Mouse (Mus musculus): ENCODE measurements around the gene Trmt10c. TPM values are rescaled to one million over a fixed set of nuclear protein-coding genes. Genes with fewer than 3 reads are reported as not detected.
"Not testable (repeated sequence)": the region's sequence is repeated elsewhere in the genome, so short reads cannot be mapped to it uniquely, and the experiment has no call there.

Trmt10c gene
- total RNA-seq (2021), result 10 to 100 TPM; 18.2 to 21.5 TPM
- long read RNA-seq, experiment 1, transcript Trmt10c-201 (2 exons, 3,002 nt), result major isoform, 57 of 59 reads
- long read RNA-seq, experiment 1, partial matches to known transcripts, result 0 of 59 reads
- long read RNA-seq, experiment 1, other reads (novel, unspliced or antisense), result 2 of 59 reads
- long read RNA-seq, experiment 2, transcript Trmt10c-201 (2 exons, 3,002 nt), result major isoform, 24 of 24 reads
- long read RNA-seq, experiment 2, partial matches to known transcripts, result 0 of 24 reads
- long read RNA-seq, experiment 2, other reads (novel, unspliced or antisense), result 0 of 24 reads

DNA sequence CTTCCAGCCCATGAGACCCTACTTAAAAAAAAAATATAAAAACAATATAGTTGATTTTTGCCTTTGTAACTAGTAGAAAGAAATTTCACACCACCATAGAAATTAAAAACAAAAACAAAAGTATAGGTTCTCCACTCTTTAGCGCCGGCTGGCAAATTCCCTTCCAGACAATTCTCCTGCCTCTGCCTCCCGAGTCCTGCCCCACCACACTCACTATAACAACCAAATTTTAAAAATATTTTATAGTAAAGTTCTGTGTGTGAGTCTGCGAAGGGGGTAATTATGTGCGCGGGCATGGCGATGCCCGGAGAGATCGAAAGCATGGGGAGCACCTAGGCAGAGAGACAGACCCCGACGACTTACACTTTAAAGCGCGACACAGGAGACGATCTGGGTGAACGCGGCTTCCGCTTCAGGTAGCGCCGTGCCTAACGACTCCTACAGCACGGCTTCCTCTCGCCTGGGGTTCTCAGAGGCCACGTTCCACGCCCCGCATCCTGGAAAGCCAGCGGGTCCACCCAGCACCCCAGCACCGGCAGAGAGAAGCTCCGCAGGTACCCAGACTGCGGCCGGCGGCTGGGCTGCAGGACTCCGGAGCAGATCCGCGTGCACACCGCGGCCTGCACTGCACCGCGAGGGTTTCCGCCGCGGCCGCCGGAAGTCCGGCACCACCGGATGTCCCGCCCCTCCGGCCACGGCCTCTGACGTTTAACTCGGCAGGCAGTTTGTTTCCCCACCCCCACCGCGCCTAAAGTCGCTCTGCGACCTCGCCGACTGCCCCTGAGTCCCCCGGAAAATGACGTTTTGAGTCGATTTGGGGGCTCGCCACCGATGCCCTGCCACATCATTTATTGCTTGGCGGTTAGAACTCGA, at the start of gene Trmt10c:
Gene Trmt10c (minus strand): TSS at position 682 of the 873 bp plus-strand sequence.
- DNase-seq, result peak; percentile 98

DNA sequence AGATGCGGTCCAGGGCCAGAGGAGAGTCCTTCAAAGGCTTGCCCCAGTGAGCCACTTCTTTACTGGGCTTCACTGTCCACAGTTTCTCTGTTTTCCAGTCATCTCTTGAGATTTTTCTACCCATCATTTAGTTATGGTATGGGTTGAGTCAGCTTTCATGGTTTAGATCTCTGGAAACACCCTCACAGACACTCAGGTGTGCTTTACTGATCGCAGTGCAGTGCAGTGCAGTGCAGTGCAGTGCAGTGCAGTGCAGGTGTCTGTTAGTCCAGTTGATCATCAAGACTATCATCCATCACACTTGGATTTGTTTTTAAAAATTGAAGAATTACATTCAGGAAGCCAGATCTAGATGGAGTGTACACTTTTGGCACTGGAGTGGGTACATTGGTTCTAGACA, 48.7 kb upstream of the Trmt10c start:
- DNase-seq, result no peak

DNA sequence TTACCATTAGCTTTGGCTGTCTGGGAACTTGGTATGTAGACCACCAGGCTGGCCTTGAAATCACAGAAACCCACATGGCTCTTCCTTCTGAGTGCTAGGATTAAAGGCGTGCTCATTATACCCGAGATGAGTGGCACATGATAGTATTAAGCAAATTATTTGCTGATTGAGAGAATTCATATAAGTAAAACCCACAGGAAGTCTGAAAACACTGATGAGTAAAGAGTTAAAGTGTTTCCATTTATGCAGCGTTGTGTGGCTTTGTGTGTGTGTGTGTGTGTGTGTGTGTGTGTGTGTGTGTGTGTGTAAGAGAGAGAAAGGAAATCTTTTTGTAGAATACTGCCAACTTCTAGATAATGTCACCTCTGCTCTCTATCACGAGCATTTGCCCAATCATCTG, 44.1 kb upstream of the Trmt10c start:
- DNase-seq, result no peak

GRCm38 (mm10) chr16:56079419-56079818, 41.8 kb upstream of the Trmt10c start:
- no peak for DNase-seq

DNA sequence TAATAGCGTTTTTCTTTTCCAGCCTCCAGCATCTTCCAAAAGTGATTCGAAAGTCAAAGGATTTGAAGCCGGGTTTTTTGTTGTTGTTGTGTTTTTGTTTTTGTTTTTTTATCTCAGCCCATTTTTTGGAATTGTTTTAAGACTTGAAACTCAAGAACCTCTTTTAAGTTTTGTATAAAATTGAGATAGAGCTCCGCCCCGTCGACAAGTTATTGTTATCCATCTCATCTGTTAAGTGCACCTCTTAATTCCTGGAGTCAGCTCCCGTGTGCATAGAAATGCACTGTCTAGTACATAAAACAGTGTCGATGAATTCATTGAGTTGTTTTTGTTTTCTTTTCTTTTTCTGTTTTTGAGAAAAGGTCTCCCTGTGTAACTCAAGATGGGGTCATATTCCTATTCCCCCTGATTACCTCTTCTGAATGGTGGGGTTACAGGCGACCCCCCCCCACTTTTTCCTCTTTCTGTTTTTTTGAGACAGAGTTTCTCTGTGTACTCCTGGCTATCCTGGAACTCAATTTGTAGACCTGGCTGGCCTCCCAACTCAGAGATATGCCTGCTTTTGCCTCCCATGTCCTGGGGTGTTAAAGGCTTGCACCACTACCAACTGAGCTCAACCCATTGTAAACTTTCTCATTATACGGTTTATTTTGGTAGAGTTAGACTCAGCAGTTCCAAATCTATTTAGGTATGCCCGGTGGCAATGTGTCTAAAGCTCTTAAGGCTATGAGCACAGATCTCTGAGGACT, 38.7 kb upstream of the Trmt10c start:
- DNase-seq, result peak; percentile 26

- DNase-seq, result peak; percentile 89
Measured at GRCm38 (mm10) chr16:56075222-56076111, 37.8 kb upstream of the Trmt10c start.

DNA sequence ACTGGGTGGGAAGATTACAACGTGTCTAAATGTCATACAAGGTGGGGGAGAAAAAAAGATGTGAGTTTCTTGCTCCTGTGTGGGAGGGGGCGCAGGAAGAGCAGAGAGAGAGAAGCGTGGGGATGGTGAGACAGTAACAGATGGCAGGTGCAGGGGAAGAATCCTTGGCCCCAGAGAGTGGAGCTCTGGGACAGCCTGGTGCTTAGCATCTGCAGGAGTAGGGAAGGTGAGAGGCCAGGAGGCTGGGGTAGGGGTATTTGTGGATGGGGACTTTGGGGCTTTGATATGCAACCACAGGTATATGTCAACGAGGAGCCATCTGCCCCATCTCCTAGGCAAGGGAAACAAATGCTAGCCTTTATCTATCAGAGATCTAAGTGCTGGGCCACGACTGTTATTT, 36.9 kb upstream of the Trmt10c start:
- DNase-seq, result no peak

DNA sequence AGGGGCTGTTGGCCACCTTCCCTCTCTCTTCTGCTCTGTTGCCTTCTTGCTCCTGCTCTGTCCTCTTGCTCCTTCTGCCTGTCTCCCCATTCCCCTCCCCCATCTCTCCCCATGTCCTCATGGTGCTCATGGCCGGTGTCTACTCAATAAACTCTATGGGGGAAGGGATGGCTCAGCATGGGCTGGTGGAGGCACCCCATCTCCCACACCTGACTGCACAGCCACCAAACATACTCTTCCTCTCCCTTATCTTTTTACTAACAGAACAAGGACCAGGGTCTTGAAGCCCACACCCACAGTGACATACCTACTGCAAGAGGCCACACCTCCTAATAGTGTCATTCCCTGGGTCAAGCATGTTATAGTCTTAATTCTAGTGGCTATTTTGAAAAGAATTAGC, 36.5 kb upstream of the Trmt10c start:
- DNase-seq, result no peak

GRCm38 (mm10) chr16:56073150-56073549, 35.5 kb upstream of the Trmt10c start:
- not testable (repeated sequence) for DNase-seq

GRCm38 (mm10) chr16:56072533-56072932, 34.9 kb upstream of the Trmt10c start:
- no peak for DNase-seq

DNA sequence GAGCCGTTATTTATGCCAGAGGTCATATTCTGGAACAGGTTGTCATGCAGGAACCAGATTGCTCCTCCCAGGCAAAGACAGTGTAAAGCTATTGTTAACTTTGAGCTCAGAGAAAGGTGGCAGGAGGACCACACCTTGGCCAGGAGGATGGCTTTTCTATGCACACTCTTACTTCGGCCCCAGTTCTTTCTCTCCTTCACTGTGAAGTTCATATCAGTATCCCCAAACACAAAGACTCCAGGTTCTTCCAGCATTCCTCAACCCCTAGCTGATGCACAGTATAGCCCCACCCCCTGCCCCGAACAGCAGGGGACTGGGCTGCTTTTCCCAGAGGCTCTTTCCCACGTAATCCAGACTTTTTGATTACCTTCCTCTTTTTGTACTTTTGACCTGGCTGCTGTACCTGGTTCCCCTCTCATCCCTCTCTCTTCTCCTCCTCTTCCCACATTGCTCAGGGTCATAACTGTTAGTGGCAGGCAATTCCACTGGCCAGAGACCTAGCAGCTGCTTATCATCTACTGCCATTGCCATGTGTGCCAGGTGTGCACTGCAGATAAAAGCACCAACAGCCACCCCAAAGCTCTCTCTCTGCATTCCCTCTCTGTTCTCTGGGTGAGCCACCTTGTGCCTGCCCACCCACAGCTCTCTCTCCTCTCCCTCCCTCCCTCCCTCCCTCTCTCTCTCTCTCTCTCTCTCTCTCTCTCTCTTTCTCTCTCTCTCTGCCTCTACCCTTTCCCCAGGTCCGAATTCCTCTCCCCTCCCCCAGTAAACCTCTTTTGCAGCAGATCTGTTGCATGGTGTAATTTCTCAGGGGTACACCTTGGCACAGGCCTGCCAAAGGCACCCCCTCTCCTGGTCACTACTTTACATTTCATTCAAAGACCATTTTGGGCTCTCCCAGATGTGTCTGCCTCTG, 34.0 kb upstream of the Trmt10c start:
- DNase-seq, result no peak

DNA sequence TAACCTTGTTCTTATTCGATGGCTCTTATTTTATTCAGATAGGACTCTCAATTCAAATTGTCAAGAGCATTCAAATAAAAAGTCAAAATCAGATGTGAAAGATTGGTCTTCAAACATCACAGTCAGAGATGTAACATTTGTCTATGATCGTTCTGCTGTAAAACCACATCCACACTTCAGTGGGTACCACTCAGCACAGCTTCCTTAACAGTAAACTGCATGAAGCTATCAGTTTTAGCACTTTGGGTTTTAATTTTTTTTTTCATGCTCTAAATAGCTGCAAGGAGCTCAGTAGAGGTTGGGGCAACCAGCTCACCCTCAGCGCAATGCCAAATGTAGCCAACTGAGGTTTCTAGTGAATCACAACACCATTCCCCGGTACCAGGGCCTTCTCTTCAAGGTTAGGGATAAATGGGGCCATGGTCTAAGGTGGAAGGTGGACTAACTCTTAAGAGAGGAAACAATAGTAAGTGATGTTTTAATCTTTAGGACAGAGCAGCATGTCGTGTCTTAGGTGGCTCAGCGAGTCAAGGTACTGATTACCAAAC, 31.0 kb upstream of the Trmt10c start:
- DNase-seq, result no peak

GRCm38 (mm10) chr16:56066113-56066512, 28.5 kb upstream of the Trmt10c start:
- DNase-seq, result no peak

GRCm38 (mm10) chr16:56064334-56064990, 26.8 kb upstream of the Trmt10c start:
- peak; percentile 63 for DNase-seq

- no peak for DNase-seq
Measured at GRCm38 (mm10) chr16:56062981-56063380, 25.4 kb upstream of the Trmt10c start.

DNA sequence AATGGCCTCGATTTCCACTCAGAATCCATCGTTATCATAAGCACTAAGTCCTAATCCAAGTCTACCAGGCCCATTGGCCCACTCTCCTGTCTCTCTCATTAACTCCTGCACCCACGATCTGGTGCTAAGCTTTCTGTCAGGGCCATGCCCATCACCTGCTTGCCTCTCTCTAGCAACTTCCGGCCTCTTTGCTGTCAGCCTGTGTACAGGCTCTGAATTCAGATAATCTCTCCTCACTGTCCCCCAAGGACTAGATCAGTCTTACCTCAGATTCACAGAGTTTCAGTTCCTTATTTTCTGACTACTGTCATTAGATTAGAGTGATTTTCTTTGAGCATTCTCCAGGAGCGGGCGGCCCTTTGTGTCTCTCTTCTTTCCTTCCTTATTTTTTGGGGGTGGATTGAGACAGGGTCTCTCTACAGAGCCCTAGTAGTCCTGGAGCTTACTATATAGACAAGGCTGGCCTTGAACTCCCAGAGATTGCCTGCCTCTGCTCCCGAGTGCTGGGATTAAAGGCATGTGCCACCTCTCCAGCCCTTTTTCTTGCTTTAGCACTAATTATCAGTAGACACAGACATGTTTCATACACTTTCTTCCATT, 24.5 kb upstream of the Trmt10c start:
- no peak for DNase-seq

DNA sequence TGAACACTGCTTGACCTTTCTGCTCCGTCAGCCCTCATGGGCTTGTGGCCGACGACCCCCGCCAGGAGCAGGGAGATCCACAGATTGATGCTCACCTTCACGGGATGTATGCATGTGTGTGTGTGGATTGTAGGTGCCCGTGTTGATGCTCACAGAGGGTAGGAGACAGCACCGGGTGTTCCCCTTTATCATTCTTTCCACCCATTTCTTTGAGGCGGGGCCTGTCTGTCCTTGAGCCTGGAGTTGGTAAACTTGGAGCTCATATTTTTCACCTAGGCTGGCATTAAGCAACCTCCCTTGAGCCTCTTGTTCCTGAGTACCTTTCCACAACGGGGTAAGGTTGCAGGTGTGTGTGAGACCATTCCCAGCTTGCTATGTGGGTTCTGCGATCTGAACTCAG, 20.5 kb upstream of the Trmt10c start:
- no peak for DNase-seq

GRCm38 (mm10) chr16:56056944-56057590, 19.4 kb upstream of the Trmt10c start:
- DNase-seq, result no peak

DNA sequence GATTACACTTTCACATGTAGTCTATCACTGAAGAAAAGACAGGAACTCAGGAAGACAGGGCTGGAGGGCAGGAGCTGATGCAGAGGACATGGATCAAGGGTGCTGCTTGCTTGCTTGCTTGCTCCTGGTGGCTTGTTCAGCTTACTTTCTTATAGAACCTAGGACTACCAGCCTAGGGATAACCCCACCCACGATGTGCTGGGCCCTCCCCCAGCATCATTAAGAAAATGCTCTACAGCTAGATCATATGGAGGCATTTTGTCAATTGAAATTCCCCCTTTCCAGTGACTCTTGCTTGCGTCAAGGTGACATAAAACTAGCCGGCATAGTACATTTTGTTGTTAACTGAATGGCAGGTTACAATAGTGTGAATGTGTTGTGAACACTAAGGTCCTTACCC, 18.3 kb upstream of the Trmt10c start:
- DNase-seq, result no peak
